Mouse (Mus musculus): ENCODE measurements around the gene Msi2. TPM values are rescaled to one million over a fixed set of nuclear protein-coding genes. Genes with fewer than 3 reads are reported as not detected.

Gene Msi2
- total and polyA plus RNA-seq, 2 experiments from 2014 or later, result 26.9 to 133 TPM

DNA sequence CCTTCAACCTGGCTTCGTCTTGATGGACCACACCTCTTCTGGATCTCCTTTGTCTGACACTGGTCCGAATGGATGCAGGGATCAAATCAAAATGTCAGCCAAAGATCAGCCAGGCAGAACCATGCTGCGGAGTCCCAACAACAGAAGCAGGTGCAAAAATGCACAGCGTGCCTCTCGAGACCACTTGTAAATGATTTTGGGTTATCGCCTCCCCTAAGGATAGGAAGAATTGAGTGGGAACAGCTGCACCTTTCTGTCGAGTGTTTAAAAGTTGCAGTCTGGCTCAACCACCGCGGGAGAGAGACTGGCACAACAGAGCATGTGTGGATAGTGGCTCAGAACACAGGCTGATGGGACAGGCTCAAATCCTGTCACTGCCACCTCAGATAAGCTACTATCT is 361.0 kb downstream of the Msi2 start:
- Histone ChIP-seq H3K9ac (replicated peaks; ENCODE audit: low read length, poor library complexity, severe bottlenecking) (no peak overlapping the region), H3K27me3 (ENCODE audit: insufficient read depth, low read length) (no peaks in the 10 kb centered on the region), H3K4me1 (ENCODE audit: insufficient read depth, low read length) (0 out of 2 replicates have a peak, but pooled peaks cover 15% of the 10 kb centered on the region), H3K9me3 (ENCODE audit: low read length) (no peaks in the 10 kb centered on the region), H3K4me3 (ENCODE audit: low read depth, low read length) (no peak overlapping the region), H3K27ac (ENCODE audit: low read depth, low read length) (peak overlapping the region; percentile 67), H3K36me3 (ENCODE audit: insufficient read depth, low read length) (no peaks in the 10 kb centered on the region), H3K4me2 (ENCODE audit: low read depth, low read length, poor library complexity, severe bottlenecking) (no peak overlapping the region; the same call in 1 of the 2 replicates)
- no peak for TF ChIP-seq CTCF (IDR thresholded peaks at IDR 0.05)
- DNase-seq (ENCODE audit: low spot score), result peak; percentile 38
- ATAC-seq (ENCODE audit: low FRiP score), result no peak
- 20% methylated on average over 9 of the region's 9 CpGs for WGBS

DNA sequence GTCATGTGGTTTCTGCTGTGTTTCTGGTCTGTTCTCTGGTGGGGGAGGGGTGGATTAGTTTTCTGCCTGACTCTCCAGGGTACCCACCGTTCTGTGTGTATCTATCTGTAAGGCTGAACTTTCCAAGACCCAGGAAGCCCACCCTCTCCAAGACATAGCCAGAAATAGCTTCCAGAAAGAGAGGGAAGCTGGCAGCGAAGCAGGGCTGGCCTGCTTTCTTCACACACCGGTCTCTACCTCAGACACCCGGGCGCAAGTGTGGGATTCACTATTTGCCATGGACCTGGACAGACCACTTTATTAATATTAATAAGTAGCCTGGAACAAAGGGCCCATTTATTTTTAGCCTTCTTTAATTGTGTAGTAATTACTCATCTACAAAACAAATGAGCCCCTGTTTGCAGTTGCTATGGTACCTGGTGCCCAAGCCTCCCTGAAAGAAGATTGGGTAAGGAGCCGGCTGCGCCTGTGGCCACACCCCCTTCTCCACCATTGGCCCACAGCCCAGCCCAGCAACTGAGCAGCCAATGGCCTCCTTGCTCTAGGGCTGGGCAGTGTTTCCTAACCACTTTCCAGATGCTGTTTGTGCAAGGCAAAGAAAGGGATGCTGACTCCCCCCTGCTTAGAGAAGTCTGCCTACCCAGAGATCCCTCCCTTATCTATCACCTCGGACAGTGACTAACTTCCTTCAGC is 361.6 kb downstream of the Msi2 start:
- 30% methylated on average over 8 of the region's 8 CpGs for WGBS
- Histone ChIP-seq H3K9me3 (ENCODE audit: low read length) (no peaks in the 10 kb centered on the region), H3K4me2 (ENCODE audit: low read depth, low read length, poor library complexity, severe bottlenecking) (no peak overlapping the region; the same call in 1 of the 2 replicates), H3K9ac (replicated peaks; ENCODE audit: low read length, poor library complexity, severe bottlenecking) (no peak overlapping the region), H3K4me1 (ENCODE audit: insufficient read depth, low read length) (0 out of 2 replicates have a peak, but pooled peaks cover 15% of the 10 kb centered on the region), H3K4me3 (ENCODE audit: low read depth, low read length) (no peak overlapping the region), H3K27ac (ENCODE audit: low read depth, low read length) (peak overlapping the region; percentile 67), H3K27me3 (ENCODE audit: insufficient read depth, low read length) (no peaks in the 10 kb centered on the region), H3K36me3 (ENCODE audit: insufficient read depth, low read length) (no peaks in the 10 kb centered on the region)
- no peak for TF ChIP-seq CTCF (IDR thresholded peaks at IDR 0.05)
- ATAC-seq (ENCODE audit: low FRiP score) (peak; percentile 95), DNase-seq (ENCODE audit: low spot score) (peak; percentile 96)

DNA sequence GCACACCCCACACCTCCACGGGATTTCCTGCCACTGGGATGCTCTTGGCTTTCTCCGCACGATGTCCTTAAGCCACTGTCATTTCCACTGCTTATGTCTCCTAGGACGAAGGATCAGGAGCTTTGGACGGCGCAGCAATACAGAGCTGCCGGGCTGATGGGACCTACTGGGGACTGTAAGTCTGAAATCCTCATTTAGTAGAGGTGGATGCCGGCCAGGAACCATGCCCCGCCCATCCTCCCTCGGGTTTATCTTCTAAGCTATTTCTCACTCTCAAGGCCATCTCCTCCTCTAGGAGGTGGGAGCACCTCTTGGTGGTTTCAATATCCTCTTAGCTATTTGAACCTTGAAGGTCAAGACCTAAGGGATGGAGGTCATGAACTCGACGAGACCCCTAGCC is 362.3 kb downstream of the Msi2 start:
- no peak overlapping the region for H3K9ac ChIP-seq (replicated peaks; ENCODE audit: low read length, poor library complexity, severe bottlenecking)
- ATAC-seq (ENCODE audit: low FRiP score), result no peak
- H3K27ac ChIP-seq (ENCODE audit: low read depth, low read length), result peak overlapping the region; percentile 67
- WGBS, result 61% methylated on average over 12 of the region's 12 CpGs
- DNase-seq (ENCODE audit: low spot score), result no peak
- H3K27me3 ChIP-seq (ENCODE audit: insufficient read depth, low read length), result no peaks in the 10 kb centered on the region
- 0 out of 2 replicates have a peak, but pooled peaks cover 15% of the 10 kb centered on the region for H3K4me1 ChIP-seq (ENCODE audit: insufficient read depth, low read length)
- H3K4me3 ChIP-seq (ENCODE audit: low read depth, low read length), result no peak overlapping the region
- no peaks in the 10 kb centered on the region for H3K36me3 ChIP-seq (ENCODE audit: insufficient read depth, low read length)
- no peaks in the 10 kb centered on the region for H3K9me3 ChIP-seq (ENCODE audit: low read length)
- no peak overlapping the region for H3K4me2 ChIP-seq (ENCODE audit: low read depth, low read length, poor library complexity, severe bottlenecking)
- no peak for TF ChIP-seq CTCF (IDR thresholded peaks at IDR 0.05)

GRCm38 (mm10) chr11:88354771-88355170 is 363.5 kb downstream of the Msi2 start:
- ATAC-seq (ENCODE audit: low FRiP score), result no peak
- H3K9me3 ChIP-seq (ENCODE audit: low read length), result no peaks in the 10 kb centered on the region
- no peaks in the 10 kb centered on the region for H3K36me3 ChIP-seq (ENCODE audit: insufficient read depth, low read length)
- H3K27ac ChIP-seq (ENCODE audit: low read depth, low read length), result no peak overlapping the region
- no peak for DNase-seq (ENCODE audit: low spot score)
- H3K27me3 ChIP-seq (ENCODE audit: insufficient read depth, low read length), result no peaks in the 10 kb centered on the region
- no peak for TF ChIP-seq CTCF (IDR thresholded peaks at IDR 0.05)
- no peak overlapping the region for H3K4me2 ChIP-seq (ENCODE audit: low read depth, low read length, poor library complexity, severe bottlenecking)
- H3K4me1 ChIP-seq (ENCODE audit: insufficient read depth, low read length), result 0 out of 2 replicates have a peak, but pooled peaks cover 15% of the 10 kb centered on the region
- WGBS, result 75% methylated on average over 9 of the region's 9 CpGs
- no peak overlapping the region for H3K9ac ChIP-seq (replicated peaks; ENCODE audit: low read length, poor library complexity, severe bottlenecking)
- H3K4me3 ChIP-seq (ENCODE audit: low read depth, low read length), result no peak overlapping the region

DNA sequence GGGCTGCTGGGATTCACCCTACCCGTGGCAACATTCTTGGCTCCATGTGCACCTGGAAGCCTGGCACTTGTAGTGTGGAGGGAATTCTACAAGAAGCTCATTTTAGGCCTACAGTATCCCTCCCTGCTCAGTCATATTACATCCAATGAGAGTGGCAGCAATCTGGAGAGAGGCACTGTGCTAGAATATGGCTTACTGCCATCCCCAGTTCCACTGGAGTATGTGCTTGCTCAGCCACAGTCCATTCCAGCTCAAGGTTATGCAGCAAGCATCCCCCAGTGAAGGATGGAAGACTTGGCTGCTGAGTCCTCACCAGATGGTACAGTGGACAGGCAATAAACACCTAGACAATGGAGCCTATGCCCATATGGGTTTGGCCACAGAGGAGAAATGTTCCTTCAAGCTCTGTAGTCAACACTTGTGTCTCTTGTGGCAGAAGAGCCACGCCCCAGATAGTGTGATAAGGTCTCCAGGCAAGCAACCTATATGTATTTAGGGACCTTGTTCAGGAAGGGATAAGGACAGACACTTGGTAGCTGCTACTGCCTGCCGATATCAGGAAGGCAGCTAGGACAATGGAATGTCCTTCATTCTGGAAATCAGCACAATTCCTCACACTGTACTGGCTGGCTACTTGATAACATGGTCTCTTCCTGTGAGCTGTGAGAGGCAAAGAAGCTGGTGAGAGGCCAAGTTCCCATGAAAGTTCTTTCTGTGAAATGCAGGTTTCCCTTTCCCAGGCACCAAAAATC is 366.4 kb downstream of the Msi2 start:
- WGBS, result 65% methylated on average over 3 of the region's 3 CpGs
- TF ChIP-seq CTCF (IDR thresholded peaks at IDR 0.05), result no peak

GRCm38 (mm10) chr11:88348690-88349089 is 369.6 kb downstream of the Msi2 start:
- no peak for ATAC-seq (ENCODE audit: low FRiP score)
- peak overlapping the region; percentile 40 for H3K4me2 ChIP-seq (ENCODE audit: low read depth, low read length, poor library complexity, severe bottlenecking)
- no peak overlapping the region for H3K27ac ChIP-seq (ENCODE audit: low read depth, low read length)
- H3K9me3 ChIP-seq (ENCODE audit: low read length), result no peaks in the 10 kb centered on the region
- H3K4me1 ChIP-seq (ENCODE audit: insufficient read depth, low read length), result peaks cover 6% of the 10 kb centered on the region; the same call in 1 of the 2 replicates
- DNase-seq (ENCODE audit: low spot score), result no peak
- no peaks in the 10 kb centered on the region for H3K27me3 ChIP-seq (ENCODE audit: insufficient read depth, low read length)
- H3K36me3 ChIP-seq (ENCODE audit: insufficient read depth, low read length), result 0 out of 2 replicates have a peak, but pooled peaks cover 2% of the 10 kb centered on the region
- WGBS, result 17% methylated on average over 23 of the region's 23 CpGs
- H3K4me3 ChIP-seq (ENCODE audit: low read depth, low read length), result no peak overlapping the region
- TF ChIP-seq CTCF (IDR thresholded peaks at IDR 0.05), result no peak
- no peak overlapping the region; the same call in 1 of the 2 replicates for H3K9ac ChIP-seq (replicated peaks; ENCODE audit: low read length, poor library complexity, severe bottlenecking)

More for the DNA sequence above, 366.4 kb downstream of the Msi2 start:
- H3K27me3 ChIP-seq (ENCODE audit: insufficient read depth, low read length), result no peaks in the 10 kb centered on the region
- DNase-seq (ENCODE audit: low spot score), result peak; percentile 66
- H3K4me2 ChIP-seq (ENCODE audit: low read depth, low read length, poor library complexity, severe bottlenecking), result no peak overlapping the region
- H3K27ac ChIP-seq (ENCODE audit: low read depth, low read length), result 0 out of 2 replicates have a peak overlapping the region, but pooled peaks have one; percentile 26
- peaks cover 6% of the 10 kb centered on the region; the same call in 1 of the 2 replicates for H3K4me1 ChIP-seq (ENCODE audit: insufficient read depth, low read length)
- no peaks in the 10 kb centered on the region for H3K9me3 ChIP-seq (ENCODE audit: low read length)
- H3K9ac ChIP-seq (replicated peaks; ENCODE audit: low read length, poor library complexity, severe bottlenecking), result no peak overlapping the region
- no peak overlapping the region for H3K4me3 ChIP-seq (ENCODE audit: low read depth, low read length)
- ATAC-seq (ENCODE audit: low FRiP score), result no peak
- 0 out of 2 replicates have a peak, but pooled peaks cover 2% of the 10 kb centered on the region for H3K36me3 ChIP-seq (ENCODE audit: insufficient read depth, low read length)
